16 mouse cellular contexts compared by ENCODE assay signal in genomic region chr12:44371076-44371710, GRCm38 (mm10). TPM values are rescaled to one million over a fixed set of nuclear protein-coding genes. Genes with fewer than 3 reads are reported as not detected.
A peak's percentile ranks its signal among the peaks of the same experiment; 100 is the strongest.
DNase-seq lines count a peak whose midpoint lies in the region; ATAC-seq and TF ChIP-seq lines count a peak whose summit lies in the region.
"Had no signal": no experiment of that assay in that cellular context is flagged by ENCODE, and none has a peak within 500 bp of the region (broad histone marks: within the 10 kb centered on the region; RNA-seq: fewer than 3 reads in every experiment).

No protein-coding gene starts in this region.

- no peaks in the 10 kb centered on the region for H3K27me3 ChIP-seq in midbrain, postnatal 0 days (ENCODE audit: insufficient read depth, low read length)
- H3K27me3 ChIP-seq: limb, embryonic 15.5 days had no signal

- peaks cover 36% of the 10 kb centered on the region for H3K4me1 ChIP-seq in bone marrow macrophage, adult 2 months (ENCODE audit: control insufficient read depth, insufficient read depth, low read length)
- 0 out of 2 replicates have a peak, but pooled peaks cover 12% of the 10 kb centered on the region for H3K4me1 ChIP-seq in midbrain, postnatal 0 days (ENCODE audit: insufficient read depth, low read length)
- H3K4me1 ChIP-seq: limb, embryonic 15.5 days had no signal

- WGBS in midbrain, postnatal 0 days, result 42% methylated on average over 3 of the region's 3 CpGs

- no peaks in the 10 kb centered on the region for H3K9me3 ChIP-seq in midbrain, postnatal 0 days (ENCODE audit: low read length)
- H3K9me3 ChIP-seq: limb, embryonic 15.5 days had no signal

- no peak for TF ChIP-seq POLR2A in bone marrow macrophage, adult 2 months (IDR thresholded peaks at IDR 0.05; ENCODE audit: borderline replicate concordance, low read depth, low read length)

- no peak for DNase-seq in frontal cortex, postnatal 25 days (ENCODE audit: low spot score in 2 of 2)
- DNase-seq in lung, postnatal 36 days, result peak; percentile 3
- DNase-seq in lung, postnatal 4 days, result no peak
- DNase-seq in midbrain, postnatal 0 days (ENCODE audit: low spot score), result peak; percentile 52
- DNase-seq in layer of hippocampus, postnatal 14 days (ENCODE audit: low spot score in 2 of 2), result no peak
- DNase-seq: cerebellum, adult 11-12 months; heart, adult 11 months; kidney, postnatal 36 days; lung, adult 2 months; thymus, postnatal 4 days had no signal

- no peak overlapping the region for H3K9ac ChIP-seq in midbrain, postnatal 0 days (replicated peaks; ENCODE audit: low read length, poor library complexity, severe bottlenecking)
- H3K9ac ChIP-seq: limb, embryonic 15.5 days had no signal

- peak; percentile 33; the same call in 1 of the 2 replicates for ATAC-seq in frontal cortex, adult (ENCODE audit: low TSS enrichment)
- ATAC-seq in midbrain, postnatal 0 days (ENCODE audit: low FRiP score), result no peak; the same call in 1 of the 2 replicates
- ATAC-seq: activated CD4-positive, CD25-positive, alpha-beta regulatory T cell, adult 4 months; intestine, embryonic 16.5 days had no signal

- no peaks in the 10 kb centered on the region for H3K36me3 ChIP-seq in midbrain, postnatal 0 days (ENCODE audit: insufficient read depth, low read length)
- H3K36me3 ChIP-seq: limb, embryonic 15.5 days had no signal

- H3K27ac ChIP-seq in bone marrow macrophage, adult 2 months (ENCODE audit: insufficient read depth, low read depth, low read length), result 0 out of 2 replicates have a peak overlapping the region, but pooled peaks have one; percentile 6
- no peak overlapping the region for H3K27ac ChIP-seq in midbrain, postnatal 0 days (ENCODE audit: low read depth, low read length)
- H3K27ac ChIP-seq: limb, embryonic 15.5 days had no signal

- H3K4me3 ChIP-seq in bone marrow macrophage, adult 2 months (ENCODE audit: insufficient read depth, low read length), result no peak overlapping the region
- H3K4me3 ChIP-seq in midbrain, postnatal 0 days (ENCODE audit: low read depth, low read length), result no peak overlapping the region
- H3K4me3 ChIP-seq: limb, embryonic 15.5 days had no signal

- no peak for TF ChIP-seq CTCF in bone marrow macrophage, adult 2 months (IDR thresholded peaks at IDR 0.05; ENCODE audit: low read depth, low read length)
- no peak for TF ChIP-seq CTCF in midbrain, postnatal 0 days (IDR thresholded peaks at IDR 0.05)

- no peak overlapping the region for H3K4me2 ChIP-seq in midbrain, postnatal 0 days (ENCODE audit: low read depth, low read length, poor library complexity, severe bottlenecking)
- H3K4me2 ChIP-seq: limb, embryonic 15.5 days had no signal

RNA-seq across cellular contexts. Expression of gene Nrcam, which starts 42.5 kb away (rescaled TPM):
- 0.56 TPM in 1 of 2 replicates, not detected in the other for polyA plus RNA-seq in bone marrow macrophage, adult 2 months (2012; ENCODE audit: insufficient read depth, insufficient read length, missing spikeins)
- 173 and 193 TPM in 2 replicates for total RNA-seq in midbrain, postnatal 0 days (2014; rRNA removed)
- polyA plus RNA-seq in midbrain, postnatal 0 days (2015; fragmentation: Nextera tagmentation; extraction: Ambion mirVana), result 95.3 and 109 TPM in 2 replicates
- total RNA-seq in layer of hippocampus, postnatal 14 days (2021), result 100 to 1,000 TPM; 447 to 466 TPM
- total RNA-seq: neutrophil, adult 5-6 weeks had no signal

Comparison
In these comparisons a context has a peak if more than half of its experiments do, and no peak if none do; other contexts are left out.
1. DNase-seq: peak in lung, postnatal 36 days (single experiment) and midbrain, postnatal 0 days (single experiment); none in frontal cortex, postnatal 25 days (0 of 2), lung, postnatal 4 days (0 of 2) and layer of hippocampus, postnatal 14 days (0 of 2).